Mouse (Mus musculus) kidney, adult 2 months (tissue): ENCODE measurements around the gene Gar1. TPM values are rescaled to one million over a fixed set of nuclear protein-coding genes. Genes with fewer than 3 reads are reported as not detected.

Experiments
- DNase-seq: peaks from one replicate; pipeline ENCODE4 v3.0.0; 2021
- H3K27ac ChIP-seq: fragments of 200-500 bp; 2 replicates; pipeline ENCODE4 v1.5.1; 2012; ENCODE audit warnings: low read depth, low read length, control low read depth, inconsistent platforms; ENCODE audit not compliant: insufficient read depth
- H3K27me3 ChIP-seq: fragments of 200-500 bp; replicated peaks from 2 replicates; pipeline ENCODE4 v1.6.1; 2012; ENCODE audit warnings: mild to moderate bottlenecking, moderate library complexity, low read length, inconsistent platforms; ENCODE audit not compliant: control insufficient read depth, insufficient read depth
- H3K36me3 ChIP-seq: fragments of 200-500 bp; 2 replicates; pipeline ENCODE4 v1.6.1; 2012; ENCODE audit warnings: mild to moderate bottlenecking, moderate library complexity, low read length, inconsistent platforms; ENCODE audit not compliant: control insufficient read depth, insufficient read depth
- H3K4me1 ChIP-seq: fragments of 200-500 bp; 2 replicates; pipeline ENCODE4 v1.6.1; 2011; ENCODE audit warnings: low read length; ENCODE audit not compliant: control insufficient read depth, insufficient read depth
- H3K4me3 ChIP-seq: fragments of 200-500 bp; 2 replicates; pipeline ENCODE4 v1.5.1; 2011; ENCODE audit warnings: mild to moderate bottlenecking, low read depth, low read length, control low read depth; ENCODE audit not compliant: insufficient read depth
- CTCF ChIP-seq: fragments of 200-500 bp; conservative IDR thresholded peaks from 2 replicates; pipeline ENCODE4 v1.5.1; 2011; ENCODE audit warnings: low read depth, mild to moderate bottlenecking, control low read depth, low read length, moderate library complexity, mixed read lengths; ENCODE audit not compliant: insufficient read depth, insufficient read length
- POLR2A ChIP-seq: fragments of 200-500 bp; IDR thresholded peaks from one replicate; pipeline ENCODE4 v1.6.1; 2011; ENCODE audit warnings: low read depth, low read length, control low read depth
- WGBS: fragments of 180-500 bp; shearing (Covaris S2); methylation state at CpG from one replicate; pipeline ENCODE4 v1.1.7; 2018; 5-methylcytosine and 5-hydroxymethylcytosine counted together
- polyA plus RNA-seq: library from polyadenylated mRNA; depleted of rRNA; stranded (reverse); fragments of >200 nt; gene quantifications from 2 replicates; pipeline ENCODE4 v1.2.3, GENCODE M21; 2012; rRNA removed

Gene Gar1
- polyA plus RNA-seq, 1 experiment, result 28.6 TPM

- DNase-seq, result no peak
- H3K4me3 ChIP-seq, result no peak within 1 kb of the TSS
- TF ChIP-seq CTCF (no peak), POLR2A (no peak)
- H3K27me3 ChIP-seq, result no peaks in the 10 kb centered on the region
- no peaks in the 10 kb centered on the region; the same call in 1 of the 2 replicates for H3K4me1 ChIP-seq
- 78% methylated on average over 10 of the region's 10 CpGs for WGBS
- no peak within 1 kb of the TSS for H3K27ac ChIP-seq
- no peaks in the 10 kb centered on the region for H3K36me3 ChIP-seq
These were observed 27.4 kb downstream of the Gar1 start, which contains the start of gene Lrit3 for GRCm38 (mm10) chr3:129803765-129804164. Lrit3 (minus strand) TSS chr3:129804030.

GRCm38 (mm10) chr3:129799011-129799410, 32.2 kb downstream of the Gar1 start:
- peaks cover 14% of the 10 kb centered on the region for H3K4me1 ChIP-seq
- no peaks in the 10 kb centered on the region for H3K36me3 ChIP-seq
- TF ChIP-seq POLR2A (no peak), CTCF (no peak)
- H3K4me3 ChIP-seq, result no peak overlapping the region
- H3K27me3 ChIP-seq, result no peaks in the 10 kb centered on the region
- peak; percentile 52 for DNase-seq
- 56% methylated on average over 2 of the region's 2 CpGs for WGBS
- peak overlapping the region; percentile 68; the same call in 1 of the 2 replicates for H3K27ac ChIP-seq

- no peak for DNase-seq
- peaks cover 14% of the 10 kb centered on the region for H3K4me1 ChIP-seq
- H3K4me3 ChIP-seq, result peak overlapping the region; percentile 10; the same call in 1 of the 2 replicates
- H3K27ac ChIP-seq, result peak overlapping the region; percentile 68; the same call in 1 of the 2 replicates
- no peaks in the 10 kb centered on the region for H3K27me3 ChIP-seq
- H3K36me3 ChIP-seq, result no peaks in the 10 kb centered on the region
- no peak for TF ChIP-seq POLR2A
- no peak for TF ChIP-seq CTCF
- 75% methylated on average over 11 of the region's 11 CpGs for WGBS
These were observed 32.6 kb downstream of the Gar1 start for GRCm38 (mm10) chr3:129798551-129798950.

- Histone ChIP-seq H3K4me1 (peaks cover 14% of the 10 kb centered on the region), H3K4me3 (peak overlapping the region; percentile 55), H3K27me3 (no peaks in the 10 kb centered on the region), H3K36me3 (no peaks in the 10 kb centered on the region), H3K27ac (peak overlapping the region; percentile 99)
- peak; percentile 80 for DNase-seq
- TF ChIP-seq POLR2A, result no peak
- TF ChIP-seq CTCF, result no peak
- WGBS, result 35% methylated on average over 5 of the region's 5 CpGs
These were observed 33.9 kb downstream of the Gar1 start for GRCm38 (mm10) chr3:129797341-129797740.

- Histone ChIP-seq H3K4me3 (no peak overlapping the region), H3K36me3 (no peaks in the 10 kb centered on the region), H3K27ac (peak overlapping the region; percentile 68), H3K27me3 (no peaks in the 10 kb centered on the region), H3K4me1 (peaks cover 14% of the 10 kb centered on the region)
- 48% methylated on average over 5 of the region's 5 CpGs for WGBS
- peak; percentile 92 for DNase-seq
- TF ChIP-seq POLR2A, result no peak
- no peak for TF ChIP-seq CTCF
These were observed 37.4 kb downstream of the Gar1 start for GRCm38 (mm10) chr3:129793801-129794200.

- Histone ChIP-seq H3K4me1 (no peaks in the 10 kb centered on the region), H3K27me3 (no peaks in the 10 kb centered on the region), H3K36me3 (no peaks in the 10 kb centered on the region), H3K4me3 (no peak overlapping the region), H3K27ac (no peak overlapping the region)
- no peak for DNase-seq
- 92% methylated on average over 3 of the region's 3 CpGs for WGBS
- no peak for TF ChIP-seq POLR2A
- TF ChIP-seq CTCF, result no peak
These were observed 48.5 kb downstream of the Gar1 start for GRCm38 (mm10) chr3:129782746-129783145.

GRCm38 (mm10) chr3:129781435-129781834, 49.8 kb downstream of the Gar1 start:
- Histone ChIP-seq H3K4me1 (no peaks in the 10 kb centered on the region), H3K27me3 (no peaks in the 10 kb centered on the region), H3K27ac (no peak overlapping the region), H3K4me3 (no peak overlapping the region), H3K36me3 (no peaks in the 10 kb centered on the region)
- no peak for DNase-seq
- WGBS, result 45% methylated on average over 10 of the region's 10 CpGs
- TF ChIP-seq CTCF, result no peak
- TF ChIP-seq POLR2A, result no peak

Other genes starting within 250 kb of the Gar1 start
- gene Egf, start 76.1 kb downstream of the Gar1 start, polyA plus RNA-seq, result 917 and 1,191 TPM in 2 replicates
- 0.16 and 0.33 TPM in 2 replicates for gene Lrit3, start 27.4 kb downstream of the Gar1 start, polyA plus RNA-seq
- not detected in 2 replicates for gene Rrh, start 8.8 kb downstream of the Gar1 start, polyA plus RNA-seq
- 10.3 and 11.2 TPM in 2 replicates for gene Cfi, start 4.5 kb upstream of the Gar1 start, polyA plus RNA-seq
- gene Pla2g12a, start 47.2 kb upstream of the Gar1 start, polyA plus RNA-seq, result 46.6 and 55.2 TPM in 2 replicates
- gene Casp6, start 70.0 kb upstream of the Gar1 start, polyA plus RNA-seq, result 43.1 and 48.8 TPM in 2 replicates
- gene Mcub, start 138.8 kb upstream of the Gar1 start, polyA plus RNA-seq, result 1.7 and 3.1 TPM in 2 replicates
- gene Sec24b, start 230.2 kb upstream of the Gar1 start, polyA plus RNA-seq, result 38.1 and 38.7 TPM in 2 replicates